Comparison of ENCODE assay signal across 22 mouse cellular contexts in the genomic region with DNA sequence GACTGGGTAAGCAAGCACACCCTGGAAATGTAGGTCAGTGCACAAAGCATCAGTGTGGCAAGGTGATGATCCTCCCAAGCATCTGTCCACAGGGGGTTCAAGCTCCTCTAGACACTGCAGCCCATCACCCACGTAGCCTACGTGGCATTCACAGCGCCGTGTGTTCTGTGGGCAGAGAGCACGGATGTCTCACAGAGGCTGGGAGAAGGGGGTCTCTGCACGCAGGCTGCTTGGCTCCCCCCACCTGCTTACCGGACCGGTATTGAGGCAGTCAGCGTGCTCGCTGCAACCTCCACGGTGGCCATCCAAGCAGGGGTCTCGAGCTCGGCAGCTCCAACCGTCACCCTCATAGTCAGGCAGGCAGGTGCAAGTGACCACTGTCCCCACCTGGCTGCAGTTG. TPM values are rescaled to one million over a fixed set of nuclear protein-coding genes. Genes with fewer than 3 reads are reported as not detected.
DNase-seq lines count a peak whose midpoint lies in the region; ATAC-seq and TF ChIP-seq lines count a peak whose summit lies in the region.
"Had no signal": no experiment of that assay in that cellular context is flagged by ENCODE, and none has a peak within 500 bp of the region (broad histone marks: within the 10 kb centered on the region; RNA-seq: fewer than 3 reads in every experiment).

No protein-coding gene starts in this region.

- no peak overlapping the region for H3K27ac ChIP-seq in gastrocnemius, adult 2 months
- no peak overlapping the region for H3K27ac ChIP-seq in heart, embryonic 12.5 days (ENCODE audit: poor library complexity, severe bottlenecking)
- H3K27ac ChIP-seq: embryonic facial prominence, embryonic 15.5 days; forebrain, embryonic 12.5 days; heart, embryonic 10.5 days; heart, embryonic 15.5 days; hindbrain, embryonic 10.5 days; hindbrain, embryonic 14.5 days; intestine, embryonic 15.5 days had no signal

- no peak for ATAC-seq in heart, embryonic 12.5 days (ENCODE audit: insufficient number of reproducible peaks, low FRiP score)
- no peak for ATAC-seq in G1E (ENCODE audit: extremely low read depth, insufficient number of reproducible peaks, low FRiP score, poor library complexity, severe bottlenecking)
- ATAC-seq: CD4-positive, CD25-positive, alpha-beta regulatory T cell, adult 4 months; forebrain, embryonic 16.5 days; intestine, embryonic 15.5 days had no signal

- TF ChIP-seq CTCF in gastrocnemius, adult 2 months (IDR thresholded peaks at IDR 0.05) = no peak
- no peak for TF ChIP-seq CTCF in G1E (IDR thresholded peaks at IDR 0.05; ENCODE audit: low read depth, low read length)

- H3K36me3 ChIP-seq in heart, embryonic 12.5 days = peaks cover 82% of the 10 kb centered on the region
- peaks cover 70% of the 10 kb centered on the region for H3K36me3 ChIP-seq in G1E (replicated peaks)

- 91% methylated on average over 14 of the region's 14 CpGs for WGBS in heart, embryonic 12.5 days

- H3K4me1 ChIP-seq in heart, embryonic 12.5 days (replicated peaks) = peaks cover 4% of the 10 kb centered on the region; the same call in 1 of the 2 replicates
- peaks cover 42% of the 10 kb centered on the region for H3K4me1 ChIP-seq in G1E (ENCODE audit: insufficient read depth, low read depth, low read length)
- H3K4me1 ChIP-seq: embryonic facial prominence, embryonic 15.5 days; forebrain, embryonic 12.5 days; intestine, embryonic 15.5 days had no signal

- no peak overlapping the region for H3K4me3 ChIP-seq in gastrocnemius, adult 2 months
- H3K4me3 ChIP-seq in heart, embryonic 12.5 days = no peak overlapping the region
- H3K4me3 ChIP-seq in G1E (ENCODE audit: low read depth, low read length) = peak overlapping the region; percentile 21; the same call in 1 of the 2 replicates
- H3K4me3 ChIP-seq: embryonic facial prominence, embryonic 15.5 days; erythroblast, embryonic 14.5 days; forebrain, embryonic 12.5 days; heart, embryonic 10.5 days; heart, embryonic 15.5 days; hindbrain, embryonic 10.5 days; intestine, embryonic 15.5 days had no signal

- H3K9me3 ChIP-seq in heart, embryonic 12.5 days (replicated peaks) = no peaks in the 10 kb centered on the region; the same call in 1 of the 2 replicates
- H3K9me3 ChIP-seq in G1E (replicated peaks) = 0 out of 2 replicates have a peak, but pooled peaks cover 3% of the 10 kb centered on the region
- H3K9me3 ChIP-seq: embryonic facial prominence, embryonic 15.5 days; forebrain, embryonic 12.5 days; heart, embryonic 10.5 days; heart, embryonic 15.5 days; intestine, embryonic 15.5 days had no signal

- H3K27me3 ChIP-seq in heart, embryonic 12.5 days (replicated peaks) = no peaks in the 10 kb centered on the region
- H3K27me3 ChIP-seq in G1E (ENCODE audit: insufficient read depth, low read length) = peaks cover 20% of the 10 kb centered on the region
- H3K27me3 ChIP-seq: embryonic facial prominence, embryonic 15.5 days; forebrain, embryonic 12.5 days; heart, embryonic 15.5 days; intestine, embryonic 15.5 days had no signal

- DNase-seq in adrenal gland, postnatal 14 days = peak; percentile 2
- no peak for DNase-seq in adrenal gland, postnatal 36 days
- peak; percentile 12 for DNase-seq in gastrocnemius, adult 2 months
- DNase-seq in gastrocnemius, adult 18-20 months (ENCODE audit: low spot score) = no peak
- DNase-seq in heart, postnatal 25 days (ENCODE audit: low spot score) = peak; percentile 0
- DNase-seq in G1E (ENCODE audit: low spot score) = no peak
- DNase-seq: adrenal gland, postnatal 10 days; B cell, adult 2 months; heart, postnatal 14 days; kidney, adult 18-20 months had no signal

- no peak overlapping the region for H3K4me2 ChIP-seq in heart, embryonic 12.5 days
- H3K4me2 ChIP-seq: embryonic facial prominence, embryonic 15.5 days; forebrain, embryonic 12.5 days; heart, embryonic 15.5 days; hindbrain, embryonic 14.5 days; intestine, embryonic 15.5 days had no signal

- H3K9ac ChIP-seq in heart, embryonic 12.5 days = no peak overlapping the region
- H3K9ac ChIP-seq: embryonic facial prominence, embryonic 15.5 days; forebrain, embryonic 12.5 days; heart, embryonic 15.5 days; hindbrain, embryonic 14.5 days; intestine, embryonic 15.5 days had no signal

- intact Hi-C loops in gastrocnemius, adult 2 months (cut with DNase I) = no loop called here
- intact Hi-C loops in heart, postnatal 25 days (cut with DNase I) = no loop called here

RNA-seq across cellular contexts. Expression of a gene that starts 10.2 kb away (rescaled TPM):
- 48.5 and 57.7 TPM in 2 replicates for total RNA-seq in adrenal gland, postnatal 14 days (2021)
- total RNA-seq in adrenal gland, postnatal 36 days (2021) = 10 to 100 TPM; 24.0 to 29.3 TPM
- 1 to 10 TPM; 1.2 to 1.7 TPM for total RNA-seq in gastrocnemius, adult 2 months (2021)
- 1 to 10 TPM in 1 of 2 experiments, under 1 TPM in 1; 0.57 to 1.3 TPM for total RNA-seq in gastrocnemius, adult 18-20 months (2021)
- 10 to 100 TPM; 18.2 to 22.6 TPM for total RNA-seq in heart, postnatal 25 days (2021)
- polyA plus RNA-seq in heart, embryonic 12.5 days (2016; fragmentation: Nextera tagmentation; extraction: Ambion mirVana) = 343 and 346 TPM in 2 replicates
- total RNA-seq in G1E (2014; fragmentation: Nextera tagmentation) = 213 and 233 TPM in 2 replicates
- total RNA-seq in G1E (2017) = 136 and 175 TPM in 2 replicates
- 381 and 572 TPM in 2 replicates for polyA plus RNA-seq in G1E (2012)
- polyA plus RNA-seq: CD4-positive, CD25-positive, alpha-beta regulatory T cell, adult 4 months had no signal

RNA-seq across cellular contexts. Expression of a gene that starts 12.3 kb away (rescaled TPM):
- total RNA-seq in adrenal gland, postnatal 14 days (2021) = 75.2 and 104 TPM in 2 replicates
- total RNA-seq in adrenal gland, postnatal 36 days (2021) = 10 to 100 TPM; 50.5 to 85.0 TPM
- 10 to 100 TPM; 33.4 to 36.1 TPM for total RNA-seq in gastrocnemius, adult 2 months (2021)
- 10 to 100 TPM; 24.6 to 33.8 TPM for total RNA-seq in gastrocnemius, adult 18-20 months (2021)
- 10 to 100 TPM; 60.2 to 61.0 TPM for total RNA-seq in heart, postnatal 25 days (2021)
- polyA plus RNA-seq in heart, embryonic 12.5 days (2016; fragmentation: Nextera tagmentation; extraction: Ambion mirVana) = 62.6 and 68.6 TPM in 2 replicates
- total RNA-seq in G1E (2014; fragmentation: Nextera tagmentation) = 32.1 and 36.7 TPM in 2 replicates
- 167 and 173 TPM in 2 replicates for total RNA-seq in G1E (2017)
- polyA plus RNA-seq in G1E (2012) = 71.4 and 93.4 TPM in 2 replicates

RNA-seq across cellular contexts. Expression of a gene that starts 27.4 kb away (rescaled TPM):
- total RNA-seq in adrenal gland, postnatal 14 days (2021) = 74.4 and 78.6 TPM in 2 replicates
- 10 to 100 TPM; 61.7 to 88.5 TPM for total RNA-seq in adrenal gland, postnatal 36 days (2021)
- 10 to 100 TPM; 14.0 to 16.5 TPM for total RNA-seq in gastrocnemius, adult 2 months (2021)
- total RNA-seq in gastrocnemius, adult 18-20 months (2021) = 10 to 100 TPM in 1 of 2 experiments, 1 to 10 TPM in 1; 9.7 to 16.7 TPM
- total RNA-seq in heart, postnatal 25 days (2021) = 10 to 100 TPM; 76.4 to 76.8 TPM
- polyA plus RNA-seq in heart, embryonic 12.5 days (2016; fragmentation: Nextera tagmentation; extraction: Ambion mirVana) = 48.3 and 56.7 TPM in 2 replicates
- total RNA-seq in G1E (2014; fragmentation: Nextera tagmentation) (not detected in 2 replicates), G1E (2017) (0.44 and 0.52 TPM in 2 replicates)
- polyA plus RNA-seq in G1E (2012) = not detected in 2 replicates
- total RNA-seq: granulocyte monocyte progenitor cell, adult 5-6 weeks had no signal

Comparison
In these comparisons a context has a peak if more than half of its experiments do, and no peak if none do; other contexts are left out.
1. DNase-seq: peak in adrenal gland, postnatal 14 days (single experiment), gastrocnemius, adult 2 months (single experiment) and heart, postnatal 25 days (single experiment); none in adrenal gland, postnatal 36 days (0 of 2), gastrocnemius, adult 18-20 months (single experiment) and G1E (single experiment).
2. RNA of a gene that starts 10.2 kb away (total RNA-seq): 136 to 233 TPM in G1E, 48.5 to 57.7 TPM in adrenal gland, postnatal 14 days, 24.0 to 29.3 TPM in adrenal gland, postnatal 36 days and 18.2 to 22.6 TPM in heart, postnatal 25 days; 1.2 to 1.7 TPM in gastrocnemius, adult 2 months and 0.57 to 1.3 TPM in gastrocnemius, adult 18-20 months; every median in the first group is over 4 times any median in the second.
3. RNA of a gene that starts 27.4 kb away (total RNA-seq): 61.7 to 88.5 TPM in adrenal gland, postnatal 36 days, 76.4 to 76.8 TPM in heart, postnatal 25 days, 74.4 to 78.6 TPM in adrenal gland, postnatal 14 days, 9.7 to 16.7 TPM in gastrocnemius, adult 18-20 months and 14.0 to 16.5 TPM in gastrocnemius, adult 2 months; 0.44 to 0.52 TPM in G1E; every median in the first group is over 4 times any median in the second.